Mouse (Mus musculus) retina, postnatal 7 days (tissue): ENCODE data around the gene Ttc21b.
"Not testable (repeated sequence)": the region's sequence is repeated elsewhere in the genome, so short reads cannot be mapped to it uniquely, and the experiment has no call there.

Experiments
- DNase-seq: peaks from one replicate; pipeline ENCODE4 v3.0.0-alpha.2; 2012; ENCODE audit warnings: low read depth, low spot score

The Ttc21b gene

GRCm38 (mm10) chr2:66256220-66257131 is at the start of gene Ttc21b:
Ttc21b (minus strand) TSS chr2:66256617.
- DNase-seq: peak; percentile 95

DNA sequence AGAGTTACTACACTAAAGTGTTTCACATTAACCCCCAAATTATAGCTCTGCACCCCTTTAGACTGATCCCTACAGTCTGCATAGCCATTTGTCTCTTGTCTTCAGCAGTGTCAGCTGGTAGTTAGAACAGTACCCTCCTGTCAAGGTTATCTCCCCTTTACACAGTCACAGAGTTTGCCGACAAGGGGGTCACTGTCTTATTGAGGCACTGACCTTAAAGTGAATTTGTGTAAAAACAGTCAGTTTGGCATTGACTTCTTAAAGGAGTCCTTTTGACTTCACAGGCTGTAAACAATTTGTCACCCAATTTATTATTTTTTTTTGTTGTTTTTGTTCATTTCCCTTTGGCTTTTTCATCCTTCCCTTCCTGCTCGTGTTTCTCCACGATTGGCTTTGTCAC is 16.1 kb upstream of the Ttc21b start:
- no peak for DNase-seq

DNA sequence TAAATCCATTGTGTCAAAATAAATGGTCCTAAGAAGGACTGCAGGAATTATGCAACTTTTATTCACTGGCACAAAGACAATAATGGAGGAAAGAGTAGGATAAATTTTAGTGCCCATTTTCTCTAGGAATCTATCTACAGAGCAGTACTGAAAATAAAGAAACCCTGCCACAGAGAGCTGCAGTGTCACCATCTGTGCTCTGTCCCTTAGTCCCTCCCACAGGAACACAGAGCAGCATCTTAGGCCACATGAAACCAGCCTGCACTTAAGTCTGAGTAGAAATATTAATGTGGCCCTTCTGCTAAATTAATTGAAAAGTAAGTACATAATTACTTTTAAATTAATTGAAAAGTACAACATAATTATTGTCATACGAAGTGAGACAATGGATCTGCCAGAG is 12.4 kb downstream of the Ttc21b start:
- no peak for DNase-seq

- no peak for DNase-seq
Observed at GRCm38 (mm10) chr2:66240334-66240733, 16.1 kb downstream of the Ttc21b start.

- DNase-seq: no peak
Observed at GRCm38 (mm10) chr2:66238886-66239285, 17.5 kb downstream of the Ttc21b start.

DNA sequence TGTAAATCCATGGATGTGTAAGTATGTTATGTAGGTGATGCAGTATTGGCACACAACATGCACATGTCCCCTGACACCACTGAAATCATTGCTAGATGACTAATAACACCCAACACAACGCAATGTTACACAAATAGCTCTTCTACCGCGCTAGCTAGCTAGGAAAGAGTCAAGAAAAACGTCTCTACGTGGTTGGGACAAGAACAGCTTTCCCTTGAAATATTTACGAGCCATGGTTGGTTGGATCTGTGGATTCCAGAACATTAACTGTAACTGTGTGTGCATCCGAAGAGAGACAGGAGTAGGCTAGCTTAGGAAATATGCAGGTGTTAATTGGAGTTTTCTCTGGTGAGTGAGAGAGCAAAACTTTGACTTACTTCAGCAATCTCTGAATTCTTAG is 35.5 kb downstream of the Ttc21b start:
- no peak for DNase-seq

GRCm38 (mm10) chr2:66209875-66210274 is 46.5 kb downstream of the Ttc21b start:
- DNase-seq: no peak

DNA sequence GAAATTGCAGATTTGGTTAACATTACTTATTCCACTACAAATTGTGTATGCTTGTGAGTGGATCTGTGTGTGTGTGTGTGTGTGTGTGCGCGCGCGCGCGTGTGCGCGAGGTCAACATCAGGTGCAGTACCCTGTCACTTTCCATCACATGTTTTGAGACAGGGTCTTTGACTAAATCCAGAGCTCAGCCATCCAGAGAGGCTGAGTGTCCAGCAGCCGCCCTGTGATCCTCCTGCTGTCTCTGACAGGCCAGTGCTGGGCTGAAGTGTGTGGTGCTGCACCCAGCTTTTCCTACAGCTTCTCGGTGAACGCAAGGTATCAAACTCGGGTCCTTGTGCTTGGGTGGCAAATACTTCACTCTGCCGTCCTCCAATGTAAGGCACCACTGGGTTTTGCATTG is 47.1 kb downstream of the Ttc21b start:
- DNase-seq: no peak

GRCm38 (mm10) chr2:66206796-66207195 is 49.6 kb downstream of the Ttc21b start:
- no peak for DNase-seq

DNA sequence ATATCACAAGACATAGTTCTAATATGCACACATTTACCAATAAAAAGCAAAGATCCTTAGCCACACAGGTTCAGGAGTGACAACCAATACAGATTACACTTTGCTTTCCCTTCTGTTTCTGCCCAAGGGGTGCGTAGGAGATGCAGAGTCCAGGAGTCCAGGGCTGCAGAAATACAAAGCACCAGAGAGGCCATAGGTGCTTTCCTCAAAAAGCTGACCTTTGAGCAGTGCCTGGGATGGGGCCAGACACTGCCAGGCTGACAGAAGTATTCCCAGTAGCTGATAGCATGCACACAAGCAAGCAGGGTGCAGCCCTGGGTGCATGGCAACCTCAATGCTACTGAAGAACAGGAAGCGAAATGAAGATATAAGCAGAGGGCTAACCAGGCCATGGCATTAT is 52.2 kb downstream of the Ttc21b start:
- no peak for DNase-seq

DNA sequence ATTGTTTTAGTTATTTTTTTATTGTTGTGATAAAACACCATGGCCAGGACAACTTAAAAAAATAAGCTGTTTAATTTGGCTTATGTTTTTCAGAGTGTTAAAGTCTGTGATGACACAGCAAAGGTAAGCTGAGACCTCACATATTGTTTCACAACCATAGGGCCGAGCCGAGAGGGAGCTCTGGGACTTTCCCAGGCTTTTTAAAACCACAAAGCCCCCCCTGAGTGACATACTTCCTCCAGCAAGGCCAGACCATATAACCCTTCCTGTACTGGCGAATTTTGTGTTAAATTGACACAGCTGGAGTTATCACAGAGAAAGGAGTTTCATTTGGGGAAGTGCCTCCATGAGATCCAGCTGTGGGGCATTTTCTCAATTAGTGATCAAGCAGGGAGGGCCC is 56.2 kb downstream of the Ttc21b start:
- no peak for DNase-seq

DNA sequence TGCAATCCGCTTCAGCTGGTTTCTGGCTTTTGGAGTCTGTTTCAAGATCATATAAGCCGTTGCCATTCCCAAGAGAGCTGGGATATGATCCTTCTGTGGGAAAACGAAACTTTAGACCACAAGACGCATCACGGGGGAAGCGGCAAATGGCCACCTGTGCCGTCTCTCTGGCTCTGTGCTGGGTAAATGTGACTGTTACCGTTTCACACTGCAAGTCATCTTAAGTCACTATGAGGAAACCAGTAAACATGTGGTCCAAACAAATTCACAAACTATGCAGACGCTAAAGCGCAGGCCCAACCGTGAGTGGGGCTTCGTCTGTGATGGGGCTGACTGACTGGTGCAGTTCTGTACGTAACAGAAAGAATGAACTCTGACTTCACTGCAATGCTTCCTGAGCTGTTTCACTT is 64.7 kb downstream of the Ttc21b start:
- DNase-seq: no peak

GRCm38 (mm10) chr2:66190157-66190556 is 66.3 kb downstream of the Ttc21b start:
- no peak for DNase-seq

GRCm38 (mm10) chr2:66189197-66189596 is 67.2 kb downstream of the Ttc21b start:
- not testable (repeated sequence) for DNase-seq

DNA sequence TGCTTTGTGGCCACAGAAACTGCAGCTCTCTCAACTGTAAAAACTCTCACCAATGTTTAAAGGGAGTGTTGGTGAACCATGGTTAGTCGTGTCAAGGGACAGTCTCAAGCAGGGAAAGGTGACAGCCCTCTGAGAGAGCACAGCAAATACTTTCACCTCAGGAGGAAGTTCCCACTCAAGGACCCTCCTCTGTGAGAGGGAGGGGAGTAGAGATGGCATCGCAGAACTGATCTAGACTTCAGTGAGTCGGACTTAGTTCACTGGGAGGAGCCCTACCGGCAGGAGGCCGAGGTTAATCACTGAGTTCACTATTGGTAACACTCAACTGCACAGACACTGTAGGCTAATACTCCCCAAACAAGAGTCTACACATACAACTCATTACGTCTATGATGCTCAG is 68.9 kb downstream of the Ttc21b start:
- no peak for DNase-seq

- peak; percentile 16 for DNase-seq
Observed at GRCm38 (mm10) chr2:66184431-66185164, 71.8 kb downstream of the Ttc21b start.

DNA sequence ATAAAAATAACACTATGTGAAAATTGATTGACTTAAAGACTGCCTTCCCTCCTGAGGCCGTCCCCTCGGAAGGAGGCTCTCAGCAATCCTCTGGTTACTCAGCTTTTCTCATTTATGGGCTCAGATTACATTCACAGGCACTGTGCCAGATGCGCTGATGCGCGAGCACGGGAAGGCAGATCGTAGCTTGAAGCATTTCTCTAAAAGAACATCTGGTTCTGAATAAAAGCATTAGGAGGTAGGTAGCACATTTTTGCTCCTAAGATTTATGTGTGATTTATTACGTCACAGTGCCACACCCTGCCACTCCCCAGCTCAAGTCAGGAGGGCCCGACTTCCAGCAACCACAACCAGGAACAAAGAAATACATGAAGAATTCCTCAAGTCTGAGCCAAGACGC is 76.1 kb downstream of the Ttc21b start:
- DNase-seq: no peak

GRCm38 (mm10) chr2:66179782-66180181 is 76.6 kb downstream of the Ttc21b start:
- DNase-seq: no peak

DNA sequence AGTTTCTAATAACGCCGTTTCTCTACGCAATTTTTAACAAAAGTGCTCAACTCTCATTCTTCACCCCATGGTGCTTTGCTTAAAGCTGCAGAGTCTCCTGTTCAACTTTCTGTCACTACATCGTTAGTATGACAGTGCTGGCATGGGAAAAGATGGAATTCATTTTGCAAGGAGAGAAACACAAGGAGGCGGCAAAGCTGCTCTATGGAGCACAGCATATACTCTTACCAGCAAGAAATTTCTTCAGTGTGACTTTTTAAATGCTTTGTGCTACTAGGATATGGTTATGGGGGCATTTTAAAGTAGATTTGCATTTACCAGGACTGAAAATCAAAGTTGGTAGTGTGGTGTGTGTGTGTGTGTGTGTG is 77.6 kb downstream of the Ttc21b start:
- DNase-seq: no peak

GRCm38 (mm10) chr2:66177886-66178847 is 78.2 kb downstream of the Ttc21b start:
- DNase-seq: no peak

GRCm38 (mm10) chr2:66177017-66177416 is 79.4 kb downstream of the Ttc21b start:
- DNase-seq: no peak

- DNase-seq: no peak
Observed at GRCm38 (mm10) chr2:66173134-66173533, 83.3 kb downstream of the Ttc21b start.
